Mouse (Mus musculus) liver, embryonic 13.5 days (tissue): ENCODE data around the gene Dqx1. TPM values are rescaled to one million over a fixed set of nuclear protein-coding genes. Genes with fewer than 3 reads are reported as not detected.
A peak's percentile ranks its signal among the peaks of the same experiment; 100 is the strongest.

ENCODE experiments used
- ATAC-seq: fragments of 200-750 bp; cut with Nextera tagmentation; 2 replicates; pipeline ENCODE4 v1.8.0; 2017; ENCODE audit warnings: low read depth, mild to moderate bottlenecking, moderate number of reproducible peaks, moderate library complexity
- DNase-seq: peaks from one replicate; pipeline ENCODE4 v3.0.0; 2022
- H3K27ac ChIP-seq: fragments of 300-500 bp; sonication (generic); 2 replicates; pipeline ENCODE4 v1.5.1; 2015; ENCODE audit warnings: moderate library complexity, mild to moderate bottlenecking, inconsistent platforms
- H3K27me3 ChIP-seq: fragments of 300-500 bp; sonication (generic); 2 replicates; pipeline ENCODE4 v1.6.1; 2015; ENCODE audit warnings: mild to moderate bottlenecking, inconsistent platforms
- H3K36me3 ChIP-seq: fragments of 300-500 bp; sonication (generic); 2 replicates; pipeline ENCODE4 v1.6.1; 2015; ENCODE audit warnings: mild to moderate bottlenecking, inconsistent platforms
- H3K4me1 ChIP-seq: fragments of 300-500 bp; sonication (generic); replicated peaks from 2 replicates; pipeline ENCODE4 v1.6.1; 2015; ENCODE audit warnings: inconsistent platforms
- H3K4me2 ChIP-seq: fragments of 300-500 bp; sonication (generic); 2 replicates; pipeline ENCODE4 v1.6.1; 2015; ENCODE audit warnings: inconsistent platforms, mild to moderate bottlenecking, moderate library complexity
- H3K4me3 ChIP-seq: fragments of 300-500 bp; sonication (generic); replicated peaks from 2 replicates; pipeline ENCODE4 v1.5.1; 2015; ENCODE audit warnings: mild to moderate bottlenecking, inconsistent platforms
- H3K9ac ChIP-seq: fragments of 300-500 bp; sonication (generic); 2 replicates; pipeline ENCODE4 v1.6.1; 2015; ENCODE audit warnings: mild to moderate bottlenecking, inconsistent platforms
- H3K9me3 ChIP-seq: fragments of 300-500 bp; sonication (generic); replicated peaks from 2 replicates; pipeline ENCODE4 v1.6.1; 2016; ENCODE audit warnings: inconsistent platforms
- WGBS: fragments of 180-500 bp; shearing (Covaris S2); methylation state at CpG from one replicate; pipeline ENCODE4 v1.1.7; 2015; ENCODE audit not compliant: insufficient replicate concordance; 5-methylcytosine and 5-hydroxymethylcytosine counted together
- polyA plus RNA-seq: library from polyadenylated mRNA; unstranded; fragments of >200 nt; fragmentation: Nextera tagmentation; extraction: Ambion mirVana; gene quantifications from 2 replicates; pipeline ENCODE4 v1.2.1, GENCODE M21; 2015

Gene Dqx1
- polyA plus RNA-seq, 1 experiment from 2014 or later = 5.3 TPM

DNA sequence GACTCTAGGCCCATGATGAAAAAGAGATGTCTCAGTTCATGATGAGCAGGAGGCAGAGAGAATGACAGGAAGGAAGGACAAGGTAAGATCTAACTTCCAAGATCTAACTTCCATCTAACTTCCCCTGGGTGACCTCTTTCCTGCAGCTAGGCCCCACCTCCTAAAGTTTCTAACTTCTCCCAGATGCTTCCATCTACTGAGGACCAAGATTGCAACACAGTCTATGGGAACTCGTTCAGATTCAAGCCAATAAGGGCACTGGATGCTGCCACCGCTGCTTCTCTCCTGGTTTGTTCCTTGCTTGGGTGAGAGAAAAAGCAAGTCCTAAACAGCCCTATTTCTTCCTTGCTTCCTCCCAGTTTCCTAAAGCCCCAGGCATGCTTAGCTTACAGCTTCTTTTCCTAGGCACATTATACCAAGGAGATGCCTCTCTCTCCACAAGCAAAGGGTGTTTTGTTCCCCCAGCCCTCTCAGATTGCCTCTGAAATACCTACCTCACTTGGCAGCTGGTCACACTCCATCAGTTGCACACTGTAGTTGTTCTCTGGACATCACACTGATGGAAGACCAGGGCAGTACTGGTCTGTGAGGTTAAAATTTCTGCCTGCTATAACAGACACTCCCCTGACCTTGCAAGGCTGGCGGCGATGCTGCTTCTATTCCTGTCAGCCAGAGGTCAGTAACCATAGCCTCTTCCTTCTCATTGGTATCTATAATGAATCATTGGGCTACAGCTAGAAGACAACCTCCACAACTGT lies 36.6 kb upstream of the Dqx1 start:
- Histone ChIP-seq H3K9ac (peak overlapping the region; percentile 30; the same call in 1 of the 2 replicates), H3K27me3 (no peaks in the 10 kb centered on the region), H3K4me2 (peak overlapping the region; percentile 36; the same call in 1 of the 2 replicates), H3K4me3 (no peak overlapping the region), H3K4me1 (peaks cover 91% of the 10 kb centered on the region), H3K9me3 (no peaks in the 10 kb centered on the region), H3K27ac (peak overlapping the region; percentile 91), H3K36me3 (no peaks in the 10 kb centered on the region)
- no peak for DNase-seq
- WGBS = 74% methylated on average over 4 of the region's 4 CpGs
- ATAC-seq = no peak

DNA sequence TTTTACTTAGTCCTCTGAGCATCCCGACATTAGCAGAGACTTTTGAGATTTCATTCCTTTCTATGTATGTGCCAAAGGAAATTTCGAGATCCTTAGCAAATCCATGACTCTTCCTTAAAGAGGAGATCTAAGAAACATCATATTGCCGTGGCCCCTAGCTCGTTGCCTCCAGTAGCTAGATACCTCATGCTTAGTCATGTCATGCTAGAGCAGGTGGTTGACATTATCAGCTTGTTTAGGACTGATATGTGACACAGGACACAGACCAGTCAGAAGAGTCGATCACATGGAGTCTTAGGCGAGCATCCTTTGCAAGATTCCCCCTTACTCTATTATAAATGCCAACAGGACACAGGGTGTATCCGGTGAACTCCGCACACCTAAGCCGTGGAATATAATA lies 34.6 kb upstream of the Dqx1 start:
- no peaks in the 10 kb centered on the region for H3K9me3 ChIP-seq
- whole genome bisulfite sequencing = 58% methylated on average over 9 of the region's 9 CpGs
- peak overlapping the region; percentile 91 for H3K27ac ChIP-seq
- peaks cover 87% of the 10 kb centered on the region for H3K4me1 ChIP-seq
- H3K4me2 ChIP-seq = peak overlapping the region; percentile 30
- ATAC-seq (peak; percentile 85), DNase-seq (peak; percentile 46)
- H3K9ac ChIP-seq = peak overlapping the region; percentile 43
- no peaks in the 10 kb centered on the region; the same call in 1 of the 2 replicates for H3K27me3 ChIP-seq
- no peak overlapping the region for H3K4me3 ChIP-seq
- no peaks in the 10 kb centered on the region for H3K36me3 ChIP-seq

DNA sequence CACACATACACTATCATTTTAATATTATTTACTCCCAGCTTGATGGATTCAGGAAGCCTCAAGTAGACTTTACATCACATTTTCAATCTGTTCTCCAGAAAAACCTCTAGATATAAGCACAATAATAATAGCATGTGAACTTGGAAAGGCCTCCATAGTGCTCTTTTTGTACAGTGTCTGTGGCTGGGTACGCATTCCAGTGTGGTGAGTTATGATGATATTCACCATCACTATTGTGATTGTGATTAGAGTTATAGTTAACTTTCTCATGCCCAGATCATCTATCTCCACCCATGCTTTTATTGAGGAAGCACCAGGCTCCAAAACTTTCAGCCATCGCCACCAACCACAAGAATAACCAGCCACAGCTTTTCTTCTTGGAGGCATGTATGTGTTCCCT lies 33.9 kb upstream of the Dqx1 start:
- peaks cover 85% of the 10 kb centered on the region for H3K4me1 ChIP-seq
- H3K9ac ChIP-seq = peak overlapping the region; percentile 43
- H3K9me3 ChIP-seq = no peaks in the 10 kb centered on the region
- no peak overlapping the region for H3K4me3 ChIP-seq
- peak overlapping the region; percentile 91 for H3K27ac ChIP-seq
- H3K36me3 ChIP-seq = no peaks in the 10 kb centered on the region
- ATAC-seq = no peak
- no peak overlapping the region for H3K4me2 ChIP-seq
- no peak for DNase-seq
- no peaks in the 10 kb centered on the region; the same call in 1 of the 2 replicates for H3K27me3 ChIP-seq
- WGBS = 91% methylated on average over 2 of the region's 2 CpGs

DNA sequence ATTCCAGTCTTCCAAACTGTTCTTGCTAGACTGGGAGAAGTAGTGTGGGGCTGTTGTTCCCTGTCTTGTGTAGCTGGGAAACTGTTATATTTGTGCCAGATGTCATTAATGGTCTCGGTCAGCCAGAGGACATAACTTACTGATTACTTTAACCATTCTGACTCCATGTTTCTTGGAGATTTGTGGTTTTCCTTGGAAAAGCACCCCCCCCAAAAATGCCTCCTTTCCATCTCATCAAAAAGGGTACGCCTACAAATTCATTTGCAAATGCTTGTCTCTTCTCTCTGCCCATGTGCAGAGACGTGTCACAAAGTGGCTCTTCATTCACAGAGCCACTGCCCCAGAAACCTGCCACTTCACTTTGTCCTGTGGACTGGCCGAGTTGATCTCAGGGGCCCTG lies 33.2 kb upstream of the Dqx1 start:
- 52% methylated on average over 4 of the region's 4 CpGs for WGBS
- H3K9me3 ChIP-seq = no peaks in the 10 kb centered on the region
- H3K4me3 ChIP-seq = no peak overlapping the region
- no peaks in the 10 kb centered on the region; the same call in 1 of the 2 replicates for H3K27me3 ChIP-seq
- ATAC-seq (no peak), DNase-seq (no peak)
- peaks cover 2% of the 10 kb centered on the region; the same call in 1 of the 2 replicates for H3K36me3 ChIP-seq
- no peak overlapping the region for H3K4me2 ChIP-seq
- peaks cover 85% of the 10 kb centered on the region for H3K4me1 ChIP-seq
- H3K27ac ChIP-seq = peak overlapping the region; percentile 91
- H3K9ac ChIP-seq = peak overlapping the region; percentile 43; the same call in 1 of the 2 replicates

DNA sequence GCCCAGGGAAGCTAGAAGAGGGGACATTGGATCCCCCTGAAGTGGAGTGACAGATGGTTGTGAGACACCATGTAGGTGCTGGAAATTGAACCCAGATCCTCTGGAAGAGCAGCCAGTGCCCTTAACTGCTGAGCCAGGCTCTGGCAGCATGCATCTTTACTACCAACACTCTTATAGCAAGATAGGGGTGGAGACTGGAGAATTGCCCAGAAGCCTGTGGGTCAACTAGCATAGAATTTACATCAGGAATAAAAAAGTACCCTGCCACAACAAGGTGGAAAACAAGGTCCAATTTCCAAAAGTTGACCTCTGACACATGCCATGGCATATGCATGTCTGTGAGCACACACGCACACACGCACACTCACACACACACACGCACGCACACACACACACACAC lies 32.4 kb upstream of the Dqx1 start:
- no peak overlapping the region for H3K4me3 ChIP-seq
- H3K4me1 ChIP-seq = peaks cover 84% of the 10 kb centered on the region
- DNase-seq (no peak), ATAC-seq (no peak)
- no peak overlapping the region for H3K4me2 ChIP-seq
- H3K27me3 ChIP-seq = no peaks in the 10 kb centered on the region; the same call in 1 of the 2 replicates
- H3K9ac ChIP-seq = no peak overlapping the region
- WGBS = 96% methylated on average over 4 of the region's 4 CpGs
- H3K36me3 ChIP-seq = peaks cover 10% of the 10 kb centered on the region
- no peaks in the 10 kb centered on the region for H3K9me3 ChIP-seq
- peak overlapping the region; percentile 91; the same call in 1 of the 2 replicates for H3K27ac ChIP-seq

GRCm38 (mm10) chr6:83027293-83027692 lies 30.4 kb upstream of the Dqx1 start:
- H3K4me1 ChIP-seq = peaks cover 84% of the 10 kb centered on the region
- H3K27ac ChIP-seq = peak overlapping the region; percentile 44
- no peak overlapping the region for H3K4me3 ChIP-seq
- H3K4me2 ChIP-seq = no peak overlapping the region
- DNase-seq = no peak
- WGBS = 76% methylated on average over 8 of the region's 8 CpGs
- H3K9ac ChIP-seq = no peak overlapping the region; the same call in 1 of the 2 replicates
- H3K9me3 ChIP-seq = no peaks in the 10 kb centered on the region
- H3K36me3 ChIP-seq = peaks cover 31% of the 10 kb centered on the region
- peaks cover 9% of the 10 kb centered on the region; the same call in 1 of the 2 replicates for H3K27me3 ChIP-seq
- no peak for ATAC-seq

- ATAC-seq (no peak), DNase-seq (no peak)
- Histone ChIP-seq H3K36me3 (peaks cover 31% of the 10 kb centered on the region), H3K9me3 (no peaks in the 10 kb centered on the region), H3K27me3 (peaks cover 9% of the 10 kb centered on the region; the same call in 1 of the 2 replicates), H3K9ac (no peak overlapping the region; the same call in 1 of the 2 replicates), H3K4me2 (no peak overlapping the region), H3K4me3 (no peak overlapping the region), H3K4me1 (peaks cover 84% of the 10 kb centered on the region), H3K27ac (peak overlapping the region; percentile 44)
- 45% methylated on average over 7 of the region's 9 CpGs for WGBS
Measured at GRCm38 (mm10) chr6:83027706-83028105, 29.9 kb upstream of the Dqx1 start.

DNA sequence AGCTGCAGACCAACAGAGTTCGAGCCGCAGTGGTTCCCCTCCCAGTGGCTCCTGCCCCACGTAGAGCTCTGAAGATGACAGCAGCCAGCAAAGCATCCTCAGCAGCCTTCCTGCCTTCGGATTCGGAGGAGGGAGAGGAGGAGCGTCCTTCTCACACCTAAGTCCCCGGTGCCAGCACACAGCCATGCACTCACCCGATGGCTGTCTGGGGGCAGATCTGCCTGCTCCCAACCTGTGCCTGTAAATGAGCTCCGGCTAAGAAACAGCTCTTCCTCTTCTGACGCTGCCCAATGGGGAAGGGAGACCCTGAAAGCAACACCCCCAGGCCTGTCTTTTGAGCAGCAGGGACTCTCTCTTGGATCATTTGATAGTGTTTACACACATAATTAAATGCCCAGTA lies 27.9 kb upstream of the Dqx1 start:
- H3K4me3 ChIP-seq = no peak overlapping the region
- peaks cover 79% of the 10 kb centered on the region for H3K4me1 ChIP-seq
- DNase-seq = no peak
- no peak for ATAC-seq
- H3K27me3 ChIP-seq = peaks cover 17% of the 10 kb centered on the region
- H3K9ac ChIP-seq = no peak overlapping the region
- no peaks in the 10 kb centered on the region for H3K9me3 ChIP-seq
- H3K36me3 ChIP-seq = peaks cover 31% of the 10 kb centered on the region
- H3K27ac ChIP-seq = peak overlapping the region; percentile 44
- 58% methylated on average over 10 of the region's 10 CpGs for WGBS
- H3K4me2 ChIP-seq = no peak overlapping the region

- peak overlapping the region; percentile 35; the same call in 1 of the 2 replicates for H3K27ac ChIP-seq
- no peaks in the 10 kb centered on the region for H3K9me3 ChIP-seq
- 75% methylated on average over 7 of the region's 7 CpGs for WGBS
- H3K4me2 ChIP-seq = peak overlapping the region; percentile 83; the same call in 1 of the 2 replicates
- peaks cover 31% of the 10 kb centered on the region for H3K36me3 ChIP-seq
- peak overlapping the region; percentile 92 for H3K9ac ChIP-seq
- H3K27me3 ChIP-seq = peaks cover 29% of the 10 kb centered on the region
- DNase-seq (no peak), ATAC-seq (no peak)
- no peak overlapping the region for H3K4me3 ChIP-seq
- peaks cover 80% of the 10 kb centered on the region for H3K4me1 ChIP-seq
Measured at GRCm38 (mm10) chr6:83031111-83031510, 26.5 kb upstream of the Dqx1 start.

DNA sequence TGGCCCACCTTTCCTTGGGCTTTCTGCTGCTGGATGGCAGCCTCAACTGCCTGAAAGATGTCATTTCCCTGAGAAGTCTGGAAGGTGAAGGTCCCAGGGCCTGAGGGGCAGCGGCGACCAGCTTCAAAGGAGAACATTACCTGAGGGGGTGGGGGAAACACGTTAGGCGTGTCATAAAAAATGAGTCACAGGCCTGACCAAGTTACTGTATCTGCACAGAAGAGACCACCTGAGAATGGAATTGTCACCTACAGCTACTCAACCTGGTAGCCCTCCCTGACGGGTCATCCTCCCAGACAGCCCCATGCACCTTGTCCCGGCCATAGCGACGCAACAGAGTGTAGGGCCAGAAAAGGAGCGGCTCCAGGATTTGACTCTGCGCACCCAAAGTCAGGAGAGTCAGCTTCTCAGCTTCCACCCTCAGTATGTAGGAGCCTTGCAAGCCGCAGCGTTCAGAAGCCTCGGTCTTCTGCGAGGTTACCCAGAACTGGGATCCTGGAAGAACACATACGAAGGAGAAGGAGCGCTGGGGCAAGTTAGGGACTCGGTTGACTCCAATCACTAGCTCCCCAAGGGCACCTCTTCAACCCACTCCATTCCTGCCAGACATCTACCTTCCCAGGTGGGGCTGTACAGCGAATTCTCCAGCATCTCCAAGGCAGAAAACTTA lies 25.6 kb upstream of the Dqx1 start:
- peak overlapping the region; percentile 87 for H3K27ac ChIP-seq
- H3K36me3 ChIP-seq = peaks cover 31% of the 10 kb centered on the region
- H3K4me3 ChIP-seq = peak overlapping the region; percentile 78
- 56% methylated on average over 18 of the region's 18 CpGs for WGBS
- H3K4me2 ChIP-seq = peak overlapping the region; percentile 83
- peaks cover 75% of the 10 kb centered on the region for H3K4me1 ChIP-seq
- peaks cover 31% of the 10 kb centered on the region for H3K27me3 ChIP-seq
- ATAC-seq (no peak), DNase-seq (no peak)
- peak overlapping the region; percentile 92 for H3K9ac ChIP-seq
- no peaks in the 10 kb centered on the region for H3K9me3 ChIP-seq

- peak overlapping the region; percentile 92 for H3K9ac ChIP-seq
- peaks cover 69% of the 10 kb centered on the region for H3K4me1 ChIP-seq
- H3K36me3 ChIP-seq = peaks cover 31% of the 10 kb centered on the region
- peak overlapping the region; percentile 78 for H3K4me3 ChIP-seq
- DNase-seq (peak; percentile 52), ATAC-seq (peak; percentile 73)
- peak overlapping the region; percentile 87 for H3K27ac ChIP-seq
- WGBS = 0% methylated on average over 31 of the region's 31 CpGs
- peak overlapping the region; percentile 83 for H3K4me2 ChIP-seq
- H3K27me3 ChIP-seq = peaks cover 31% of the 10 kb centered on the region
- H3K9me3 ChIP-seq = no peaks in the 10 kb centered on the region
Measured at GRCm38 (mm10) chr6:83032769-83033191, 24.9 kb upstream of the Dqx1 start.
